Mouse (Mus musculus): ENCODE data around the gene Zfp219. TPM values are rescaled to one million over a fixed set of nuclear protein-coding genes. Genes with fewer than 3 reads are reported as not detected.
"Not testable (repeated sequence)": the region's sequence is repeated elsewhere in the genome, so short reads cannot be mapped to it uniquely, and the experiment has no call there.

Gene Zfp219
- polyA plus RNA-seq (2011; ENCODE audit: insufficient read depth, insufficient read length, low replicate concordance, missing spikeins): 16.1 and 25.9 TPM in 2 replicates

- H3K27ac ChIP-seq (ENCODE audit: control insufficient read depth, insufficient read depth, low read depth, low read length, poor library complexity): peak within 1 kb of the TSS; percentile 93
- H3K4me1 ChIP-seq (ENCODE audit: control insufficient read depth, insufficient read depth, low read length): peaks cover 1% of the 10 kb centered on the region; the same call in 1 of the 2 replicates
- 16% methylated on average over 15 of the region's 15 CpGs for WGBS
- peak within 1 kb of the TSS; percentile 82 for H3K4me3 ChIP-seq (replicated peaks; ENCODE audit: control insufficient read depth, low read depth, low read length)
- TF ChIP-seq CTCF (IDR thresholded peaks at IDR 0.05; ENCODE audit: control insufficient read depth, insufficient read depth, low read length) (peak; percentile 69), POLR2A (IDR thresholded peaks at IDR 0.05; ENCODE audit: borderline replicate concordance, control insufficient read depth, low read depth, low read length) (peak; percentile 90)
Measured at GRCm38 (mm10) chr14:52020486-52021137, at the start of gene Zfp219. TSS of gene Zfp219 (minus strand) at chr14:52020733.

DNA sequence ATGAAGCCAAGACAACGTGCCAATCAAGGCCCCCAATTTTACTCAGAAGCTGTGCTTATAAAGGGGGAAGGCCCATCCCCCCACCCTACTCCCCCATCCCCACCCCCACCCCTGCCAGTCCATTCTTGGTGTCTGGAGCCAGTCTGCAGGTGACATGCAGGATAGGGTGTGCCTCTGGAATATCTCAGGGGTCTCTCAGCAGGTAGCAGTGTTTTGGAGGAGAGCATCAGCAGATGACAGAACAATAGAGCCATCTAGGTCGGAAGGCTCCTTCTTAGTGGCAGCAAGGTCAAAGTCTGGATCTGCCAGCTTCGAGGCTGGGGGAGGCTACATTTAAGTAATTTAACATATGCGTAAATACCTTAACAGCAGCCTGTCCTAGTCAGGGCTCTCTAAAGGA, 45.6 kb upstream of the Zfp219 start:
- Histone ChIP-seq H3K4me3 (replicated peaks; ENCODE audit: control insufficient read depth, low read depth, low read length) (no peak overlapping the region), H3K4me1 (ENCODE audit: control insufficient read depth, insufficient read depth, low read length) (no peaks in the 10 kb centered on the region), H3K27ac (ENCODE audit: control insufficient read depth, insufficient read depth, low read depth, low read length, poor library complexity) (no peak overlapping the region)
- 69% methylated on average over 4 of the region's 4 CpGs for WGBS
- no peak for TF ChIP-seq CTCF (IDR thresholded peaks at IDR 0.05; ENCODE audit: control insufficient read depth, insufficient read depth, low read length)
- TF ChIP-seq POLR2A (IDR thresholded peaks at IDR 0.05; ENCODE audit: borderline replicate concordance, control insufficient read depth, low read depth, low read length): no peak

- WGBS: 83% methylated on average over 8 of the region's 8 CpGs
- TF ChIP-seq CTCF (IDR thresholded peaks at IDR 0.05; ENCODE audit: control insufficient read depth, insufficient read depth, low read length) (no peak), POLR2A (IDR thresholded peaks at IDR 0.05; ENCODE audit: borderline replicate concordance, control insufficient read depth, low read depth, low read length) (no peak)
Measured at GRCm38 (mm10) chr14:52061798-52062197, 41.3 kb upstream of the Zfp219 start.

GRCm38 (mm10) chr14:52060800-52061199, 40.3 kb upstream of the Zfp219 start:
- Histone ChIP-seq H3K27ac (ENCODE audit: control insufficient read depth, insufficient read depth, low read depth, low read length, poor library complexity) (no peak overlapping the region), H3K4me1 (ENCODE audit: control insufficient read depth, insufficient read depth, low read length) (no peaks in the 10 kb centered on the region), H3K4me3 (replicated peaks; ENCODE audit: control insufficient read depth, low read depth, low read length) (no peak overlapping the region)
- TF ChIP-seq POLR2A (IDR thresholded peaks at IDR 0.05; ENCODE audit: borderline replicate concordance, control insufficient read depth, low read depth, low read length) (no peak), CTCF (IDR thresholded peaks at IDR 0.05; ENCODE audit: control insufficient read depth, insufficient read depth, low read length) (no peak)
- WGBS: 81% methylated on average over 1 of the region's 1 CpGs

More at GRCm38 (mm10) chr14:52061798-52062197, 41.3 kb upstream of the Zfp219 start:
- Histone ChIP-seq H3K4me3 (replicated peaks; ENCODE audit: control insufficient read depth, low read depth, low read length) (no peak overlapping the region), H3K27ac (ENCODE audit: control insufficient read depth, insufficient read depth, low read depth, low read length, poor library complexity) (no peak overlapping the region), H3K4me1 (ENCODE audit: control insufficient read depth, insufficient read depth, low read length) (no peaks in the 10 kb centered on the region)

GRCm38 (mm10) chr14:52059982-52060381, 39.4 kb upstream of the Zfp219 start:
- Histone ChIP-seq H3K27ac (ENCODE audit: control insufficient read depth, insufficient read depth, low read depth, low read length, poor library complexity) (no peak overlapping the region), H3K4me1 (ENCODE audit: control insufficient read depth, insufficient read depth, low read length) (no peaks in the 10 kb centered on the region), H3K4me3 (replicated peaks; ENCODE audit: control insufficient read depth, low read depth, low read length) (no peak overlapping the region)
- 50% methylated on average over 4 of the region's 4 CpGs for WGBS
- TF ChIP-seq POLR2A (IDR thresholded peaks at IDR 0.05; ENCODE audit: borderline replicate concordance, control insufficient read depth, low read depth, low read length) (no peak), CTCF (IDR thresholded peaks at IDR 0.05; ENCODE audit: control insufficient read depth, insufficient read depth, low read length) (no peak)

GRCm38 (mm10) chr14:52052720-52053119, 32.2 kb upstream of the Zfp219 start:
- 73% methylated on average over 3 of the region's 3 CpGs for WGBS
- not testable (repeated sequence) for H3K4me1 ChIP-seq (ENCODE audit: control insufficient read depth, insufficient read depth, low read length); H3K4me3 ChIP-seq (replicated peaks; ENCODE audit: control insufficient read depth, low read depth, low read length); H3K27ac ChIP-seq (ENCODE audit: control insufficient read depth, insufficient read depth, low read depth, low read length, poor library complexity)

GRCm38 (mm10) chr14:52045966-52046565, 25.5 kb upstream of the Zfp219 start:
- WGBS: 74% methylated on average over 9 of the region's 9 CpGs
- no peak for TF ChIP-seq CTCF (IDR thresholded peaks at IDR 0.05; ENCODE audit: control insufficient read depth, insufficient read depth, low read length)
- TF ChIP-seq POLR2A (IDR thresholded peaks at IDR 0.05; ENCODE audit: borderline replicate concordance, control insufficient read depth, low read depth, low read length): no peak
- H3K27ac ChIP-seq (ENCODE audit: control insufficient read depth, insufficient read depth, low read depth, low read length, poor library complexity): no peak overlapping the region
- no peak overlapping the region for H3K4me3 ChIP-seq (replicated peaks; ENCODE audit: control insufficient read depth, low read depth, low read length)
- H3K4me1 ChIP-seq (ENCODE audit: control insufficient read depth, insufficient read depth, low read length): no peaks in the 10 kb centered on the region

GRCm38 (mm10) chr14:52044901-52045678, 24.6 kb upstream of the Zfp219 start:
- 2% methylated on average over 8 of the region's 8 CpGs for WGBS
- TF ChIP-seq CTCF (IDR thresholded peaks at IDR 0.05; ENCODE audit: control insufficient read depth, insufficient read depth, low read length) (no peak), POLR2A (IDR thresholded peaks at IDR 0.05; ENCODE audit: borderline replicate concordance, control insufficient read depth, low read depth, low read length) (no peak)

More at GRCm38 (mm10) chr14:52044901-52045678, 24.6 kb upstream of the Zfp219 start:
- no peak overlapping the region for H3K27ac ChIP-seq (ENCODE audit: control insufficient read depth, insufficient read depth, low read depth, low read length, poor library complexity)
- H3K4me1 ChIP-seq (ENCODE audit: control insufficient read depth, insufficient read depth, low read length): no peaks in the 10 kb centered on the region
- H3K4me3 ChIP-seq (replicated peaks; ENCODE audit: control insufficient read depth, low read depth, low read length): no peak overlapping the region

All from bone marrow, adult 2 months (tissue).